Mouse (Mus musculus) lung, postnatal 36 days (tissue): ENCODE results near the gene Serpinb6c.
"Not testable (repeated sequence)": the region's sequence is repeated elsewhere in the genome, so short reads cannot be mapped to it uniquely, and the experiment has no call there.

ENCODE experiments used
- DNase-seq: peaks from one replicate; pipeline ENCODE4 v3.0.0; 2022; ENCODE audit warnings: mixed read lengths

The Serpinb6c gene

GRCm38 (mm10) chr13:33905176-33905954 is at the start of gene Serpinb6c:
Gene Serpinb6c (minus strand): TSS chr13:33905708.
- DNase-seq = no peak

- no peak for DNase-seq
Observed at GRCm38 (mm10) chr13:33952947-33953346, 47.4 kb upstream of the Serpinb6c start.

DNA sequence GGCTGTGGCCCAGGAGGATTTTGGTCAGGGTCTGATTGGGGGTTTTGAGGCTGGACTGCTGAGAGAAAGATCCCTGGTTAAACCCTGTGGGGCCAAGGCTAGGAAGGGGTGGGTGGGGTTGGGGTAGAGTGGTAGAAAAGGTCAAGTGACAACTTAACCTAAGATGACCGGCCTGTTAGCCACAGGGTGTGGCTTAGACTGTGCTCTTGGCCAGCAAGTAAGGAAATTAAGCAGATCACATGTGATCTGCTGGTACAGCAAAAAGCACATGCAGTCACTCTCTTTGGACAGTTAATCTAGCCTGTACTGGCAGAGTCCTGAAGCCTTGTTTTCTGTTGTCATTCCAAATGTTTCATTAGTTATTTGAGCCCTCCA is 46.6 kb upstream of the Serpinb6c start:
- DNase-seq = peak; percentile 44

DNA sequence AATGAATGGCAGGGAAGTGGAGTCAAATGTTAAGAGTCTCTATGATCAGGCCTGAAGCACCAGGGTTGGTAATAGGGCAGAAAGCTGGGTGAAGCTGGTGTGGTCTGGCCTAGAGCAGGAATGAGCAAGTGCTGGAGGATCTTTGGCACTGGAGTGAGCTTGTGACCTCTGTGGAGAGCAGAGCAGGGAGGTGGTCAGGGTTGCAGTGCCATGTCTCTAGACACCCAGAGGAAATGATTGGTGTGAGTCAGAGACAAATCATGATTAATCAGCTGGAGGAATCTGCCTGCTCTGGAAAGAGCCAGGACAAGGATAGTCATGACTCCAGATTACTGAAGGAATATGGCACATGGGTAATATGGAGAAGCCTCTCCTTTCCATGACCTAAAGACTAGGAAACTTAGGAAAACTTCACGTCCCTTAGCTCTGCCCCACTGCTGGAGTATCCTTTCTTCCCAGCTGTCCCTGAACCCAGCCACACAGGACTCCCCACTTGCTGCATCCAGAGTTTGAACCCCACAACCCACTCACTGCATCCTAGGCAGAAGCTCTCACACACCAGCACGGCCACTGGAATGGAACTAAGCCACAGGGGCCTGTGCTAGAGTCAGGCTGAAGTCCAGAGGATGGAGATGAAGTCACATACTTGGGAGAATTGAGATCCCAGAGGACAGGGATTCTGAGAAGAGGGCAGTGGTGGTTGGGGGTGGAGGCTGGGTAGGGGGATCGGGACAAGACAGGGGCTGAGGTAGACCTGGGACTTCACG is 46.0 kb upstream of the Serpinb6c start:
- DNase-seq = no peak

GRCm38 (mm10) chr13:33942212-33942779 is 36.8 kb upstream of the Serpinb6c start:
- peak; percentile 47 for DNase-seq

GRCm38 (mm10) chr13:33941288-33941808 is 35.8 kb upstream of the Serpinb6c start:
- no peak for DNase-seq

DNA sequence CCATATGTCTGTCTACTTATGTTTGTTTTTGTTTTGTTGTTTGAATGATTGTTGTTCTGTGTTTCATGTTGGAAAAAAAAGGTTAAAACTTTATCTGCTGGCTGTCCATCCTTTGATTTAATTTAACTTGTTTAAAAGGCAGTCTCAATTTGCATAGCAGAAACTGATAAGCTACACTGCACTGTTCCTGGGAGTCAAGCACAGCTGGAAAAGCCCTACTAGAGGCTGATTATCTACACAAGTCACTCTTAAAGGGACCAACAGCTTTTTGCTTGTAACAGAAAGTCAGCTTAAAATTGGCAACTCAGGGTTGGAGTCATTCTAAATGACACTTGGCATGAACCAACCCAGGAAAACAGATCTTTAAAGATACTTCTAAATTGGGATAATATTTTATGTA is 32.1 kb upstream of the Serpinb6c start:
- DNase-seq = not testable (repeated sequence)

DNA sequence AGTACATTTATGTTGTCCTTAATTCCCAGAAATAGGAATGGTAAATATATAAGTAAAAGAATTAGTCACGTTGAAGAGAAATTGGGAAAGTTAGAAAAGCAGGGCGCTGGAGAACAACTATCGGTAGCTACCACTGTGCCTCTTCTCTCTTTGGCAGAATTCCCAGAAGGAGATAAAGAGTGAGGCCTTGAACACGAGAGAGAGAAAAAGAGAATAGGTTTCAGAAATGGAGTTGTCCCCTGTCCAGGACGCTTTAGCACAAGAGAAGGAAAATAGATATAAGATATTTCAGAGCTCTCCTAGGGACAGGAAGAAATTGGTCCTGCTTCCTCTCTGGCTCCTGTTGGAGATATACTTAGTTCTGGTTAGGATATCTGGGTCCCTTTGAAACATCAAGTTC is 31.6 kb upstream of the Serpinb6c start:
- DNase-seq = no peak

- peak; percentile 81 for DNase-seq
Observed at GRCm38 (mm10) chr13:33935465-33936181, 30.1 kb upstream of the Serpinb6c start.

GRCm38 (mm10) chr13:33934743-33935142 is 29.2 kb upstream of the Serpinb6c start:
- peak; percentile 35 for DNase-seq

GRCm38 (mm10) chr13:33930912-33931311 is 25.4 kb upstream of the Serpinb6c start:
- peak; percentile 30 for DNase-seq

- no peak for DNase-seq
Observed at GRCm38 (mm10) chr13:33930281-33930680, 24.8 kb upstream of the Serpinb6c start.

- no peak for DNase-seq
Observed at GRCm38 (mm10) chr13:33921699-33922098, 16.2 kb upstream of the Serpinb6c start.

- no peak for DNase-seq
Observed at GRCm38 (mm10) chr13:33921041-33921440, 15.5 kb upstream of the Serpinb6c start.

DNA sequence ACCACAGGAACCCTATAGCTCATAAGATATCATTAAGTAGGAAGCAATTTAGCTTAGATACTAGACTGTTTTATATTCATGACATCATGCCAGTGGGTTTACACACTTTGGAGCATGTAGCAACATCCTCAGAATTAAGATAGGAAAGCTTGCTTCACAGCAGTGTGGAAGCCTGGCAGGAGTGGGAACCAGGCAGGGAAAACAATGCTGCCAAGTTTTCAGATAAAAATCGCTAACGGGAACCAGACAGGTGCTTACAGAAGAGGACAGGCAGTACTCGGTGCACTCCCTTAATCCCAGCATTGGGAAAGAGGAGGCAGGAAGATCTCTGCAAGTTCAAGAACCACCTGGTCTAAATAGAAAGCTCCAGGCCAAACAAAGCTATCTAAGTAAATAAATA is 1.3 kb upstream of the Serpinb6c start:
- no peak for DNase-seq

- no peak for DNase-seq
Observed at GRCm38 (mm10) chr13:33903290-33903689, 2.2 kb downstream of the Serpinb6c start.

GRCm38 (mm10) chr13:33894207-33894606 is 11.3 kb downstream of the Serpinb6c start:
- DNase-seq = peak; percentile 4

GRCm38 (mm10) chr13:33843308-33843707 is 62.2 kb downstream of the Serpinb6c start, which contains the start of gene Serpinb6e:
Gene Serpinb6e (minus strand): TSS chr13:33843408.
- no peak for DNase-seq

GRCm38 (mm10) chr13:33830751-33831150 is 74.8 kb downstream of the Serpinb6c start:
- DNase-seq = no peak
